Mouse (Mus musculus) ES-E14 (cell line): ENCODE measurements at regions not wholly inside any gene's neighbourhood (a gene's known extent, or its start where the extent isn't known, plus 50 kb on each side); places are given as distances from the start of the nearest gene placed in this dataset.

ENCODE experiments used
- DNase-seq: peaks from one replicate; pipeline ENCODE4 v3.0.0-alpha.2; 2013; ENCODE audit warnings: low read depth, low spot score
- H3K27ac ChIP-seq: 2 replicates; pipeline ENCODE4 v1.5.1; 2012; ENCODE audit warnings: low read depth, mild to moderate bottlenecking, low read length, moderate library complexity, mixed read lengths; ENCODE audit not compliant: poor library complexity, insufficient read depth, severe bottlenecking
- H3K36me3 ChIP-seq: 2 replicates; pipeline ENCODE4 v1.6.1; 2012; ENCODE audit warnings: mild to moderate bottlenecking, low read length, moderate library complexity, mixed read lengths; ENCODE audit not compliant: control insufficient read depth, poor library complexity, insufficient read depth, severe bottlenecking
- H3K4me1 ChIP-seq, 2 experiments: fragments of 150-350 bp in 1 of 2; sonication (generic) in 1 of 2; 2 replicates each; pipeline ENCODE4 v1.6.1; 2012; ENCODE audit warnings: low read length in 2 of 2, mild to moderate bottlenecking in 1 of 2, mixed read lengths in 1 of 2; ENCODE audit not compliant: control insufficient read depth in 2 of 2, insufficient read depth in 2 of 2, poor library complexity in 1 of 2
- H3K4me3 ChIP-seq, 2 experiments: fragments of 150-350 bp in 1 of 2; sonication (generic) in 1 of 2; 2 replicates each; pipeline ENCODE4 v1.5.1; 2012; ENCODE audit warnings: low read length in 2 of 2, low read depth in 1 of 2, mild to moderate bottlenecking in 1 of 2, mixed read lengths in 1 of 2; ENCODE audit not compliant: insufficient read depth in 1 of 2, poor library complexity in 1 of 2, severe bottlenecking in 1 of 2
- H3K9ac ChIP-seq: 2 replicates; pipeline ENCODE4 v1.6.1; 2012; ENCODE audit warnings: low read depth, mild to moderate bottlenecking, low read length, mixed read lengths; ENCODE audit not compliant: poor library complexity, insufficient read depth, severe bottlenecking
- H3K9me3 ChIP-seq: fragments of 150-350 bp; sonication (generic); 2 replicates; pipeline ENCODE4 v1.6.1; 2012; ENCODE audit warnings: low read depth, mild to moderate bottlenecking, low read length; ENCODE audit not compliant: control insufficient read depth, insufficient read depth
- CHD2 ChIP-seq: IDR thresholded peaks from 2 replicates; pipeline ENCODE4 v1.6.1; 2014; ENCODE audit warnings: mild to moderate bottlenecking, low read depth, low read length, inconsistent platforms
- HCFC1 ChIP-seq: IDR thresholded peaks from 2 replicates; pipeline ENCODE4 v1.6.1; 2012; ENCODE audit warnings: low read length, inconsistent platforms, borderline replicate concordance; ENCODE audit not compliant: insufficient read depth
- MAFK ChIP-seq: IDR thresholded peaks from 2 replicates; pipeline ENCODE4 v1.6.1; 2014; ENCODE audit warnings: mild to moderate bottlenecking, low read depth, low read length, inconsistent platforms; ENCODE audit not compliant: insufficient read depth
- ZC3H11A ChIP-seq: IDR thresholded peaks from 2 replicates; pipeline ENCODE4 v1.6.1; 2012; ENCODE audit warnings: low read depth, mild to moderate bottlenecking, inconsistent platforms, low read length, borderline replicate concordance
- ZNF384 ChIP-seq: IDR thresholded peaks from 2 replicates; pipeline ENCODE4 v1.6.1; 2012; ENCODE audit warnings: low read depth, low read length, inconsistent platforms
- in situ Hi-C, 2 experiments: fragments of 600-800 bp; cut with MboI; formaldehyde crosslinking; loops; one replicate each; pipeline ENCODE4 v1.15.1; 2025; ENCODE audit warnings: low sequenced_read_pairs in 2 of 2, inconsistent platforms in 1 of 2; ENCODE audit not compliant: unreplicated experiment in 2 of 2

- Histone ChIP-seq H3K9me3 (no peaks in the 10 kb centered on the region), H3K4me3 (no peak overlapping the region), H3K9ac (no peak overlapping the region), H3K27ac (no peak overlapping the region), H3K36me3 (no peaks in the 10 kb centered on the region), H3K4me1 (no peaks in the 10 kb centered on the region)
- DNase-seq: no peak
- TF ChIP-seq HCFC1 (no peak), MAFK (no peak), CHD2 (no peak), ZC3H11A (no peak), ZNF384 (no peak)
- in situ Hi-C loops: no loop called here
Measured at GRCm38 (mm10) chr13:37691855-37692445, 86.2 kb upstream of the Rreb1 start.

- H3K4me3 ChIP-seq: no peak overlapping the region
- no peak overlapping the region for H3K27ac ChIP-seq
- no peak for DNase-seq
- no peaks in the 10 kb centered on the region for H3K9me3 ChIP-seq
- in situ Hi-C loops: no loop called here
- no peaks in the 10 kb centered on the region for H3K36me3 ChIP-seq
- TF ChIP-seq ZC3H11A: no peak
- no peak for TF ChIP-seq MAFK
- TF ChIP-seq HCFC1: no peak
- no peak for TF ChIP-seq ZNF384
- no peak for TF ChIP-seq CHD2
- H3K9ac ChIP-seq: no peak overlapping the region
- no peaks in the 10 kb centered on the region for H3K4me1 ChIP-seq
Measured at GRCm38 (mm10) chr13:37693617-37694016, 84.6 kb upstream of the Rreb1 start.

GRCm38 (mm10) chr13:37704475-37704874, 73.7 kb upstream of the Rreb1 start:
- TF ChIP-seq CHD2 (no peak), MAFK (no peak), ZNF384 (no peak), ZC3H11A (no peak), HCFC1 (no peak)
- H3K36me3 ChIP-seq: no peaks in the 10 kb centered on the region
- no peak overlapping the region for H3K27ac ChIP-seq
- DNase-seq: no peak
- in situ Hi-C loops: no loop called here
- H3K9ac ChIP-seq: no peak overlapping the region
- H3K4me1 ChIP-seq: peaks cover 1 to 5% of the 10 kb centered on the region in 2 experiments; a peak in 1 of 4 replicates
- no peak overlapping the region for H3K4me3 ChIP-seq
- no peaks in the 10 kb centered on the region for H3K9me3 ChIP-seq

DNA sequence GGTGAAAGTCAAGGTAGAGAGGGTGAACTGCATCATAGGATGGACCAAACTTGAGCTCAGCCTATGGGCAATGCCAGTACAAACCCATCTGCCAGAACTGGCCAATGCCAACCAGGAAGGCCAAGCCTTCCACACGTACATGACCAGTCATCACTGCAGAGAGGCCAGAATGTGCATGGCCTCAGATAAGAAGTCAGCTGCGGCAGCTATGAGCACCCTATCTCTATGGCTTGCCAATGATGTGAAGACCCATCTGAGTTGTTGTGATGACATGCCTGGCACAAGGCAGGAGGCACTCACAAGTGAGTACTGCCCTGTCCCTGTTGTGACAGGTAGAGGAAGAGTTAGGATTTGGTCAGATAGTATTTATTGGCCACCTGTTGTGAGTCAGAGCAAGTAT, 72.7 kb upstream of the Rreb1 start:
- TF ChIP-seq HCFC1 (no peak), CHD2 (no peak), ZC3H11A (no peak), MAFK (no peak), ZNF384 (no peak)
- H3K27ac ChIP-seq: no peak overlapping the region
- no peaks in the 10 kb centered on the region for H3K9me3 ChIP-seq
- H3K9ac ChIP-seq: no peak overlapping the region
- in situ Hi-C loops: no loop called here
- H3K36me3 ChIP-seq: no peaks in the 10 kb centered on the region
- H3K4me1 ChIP-seq: peaks cover 3 to 6% of the 10 kb centered on the region in 2 experiments; a peak in 2 of 4 replicates
- no peak overlapping the region for H3K4me3 ChIP-seq
- no peak for DNase-seq
